Mouse (Mus musculus) megakaryocyte, embryonic 14.5 days (primary cell): Measurements from ENCODE around the gene Zfp280c.

Experiments
- FLI1 ChIP-seq: IDR thresholded peaks from 2 replicates; pipeline ENCODE4 v1.6.1; 2012; ENCODE audit warnings: low read length, inconsistent platforms, mixed read lengths
- GATA1 ChIP-seq: IDR thresholded peaks from 3 replicates; pipeline ENCODE4 v1.6.1; 2012; ENCODE audit warnings: mixed read lengths, low read length, inconsistent platforms, borderline replicate concordance

DNA sequence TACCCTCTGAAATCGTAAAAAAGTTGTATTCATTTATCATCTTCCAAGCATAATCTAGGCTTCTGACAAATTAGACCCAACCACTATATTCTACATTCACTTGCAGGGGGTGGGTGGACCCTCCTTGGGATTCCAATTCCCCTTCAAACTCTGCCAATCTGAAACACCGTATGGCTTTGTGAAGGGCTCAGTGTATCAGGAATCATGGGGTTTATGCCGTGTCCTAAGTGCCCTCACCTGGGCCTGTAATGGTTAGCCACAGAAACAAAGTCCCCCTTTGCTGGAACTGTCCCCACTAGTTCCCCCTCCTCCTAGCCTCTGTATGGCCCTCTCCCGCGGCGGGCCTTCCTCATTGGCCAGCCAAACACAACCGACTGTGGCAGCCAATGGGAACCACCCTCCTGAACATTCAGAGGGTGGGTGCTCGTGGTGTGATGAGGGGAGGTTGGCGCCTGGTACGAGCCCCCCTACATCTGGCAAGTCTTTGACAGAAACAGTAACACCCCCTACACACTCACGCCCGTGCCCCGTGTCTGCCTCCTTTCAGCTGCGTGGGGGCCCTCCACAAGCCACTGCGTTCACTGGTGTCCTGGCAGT, 76.0 kb downstream of the Zfp280c start:
- TF ChIP-seq GATA1 (no peak), FLI1 (no peak)
